Mouse (Mus musculus) heart, adult 8-10 months (tissue): ENCODE measurements around the gene Ppm1l. TPM values are rescaled to one million over a fixed set of nuclear protein-coding genes. Genes with fewer than 3 reads are reported as not detected.

Experiments
- DNase-seq: peaks from one replicate; pipeline ENCODE4 v3.0.0; 2022; ENCODE audit warnings: low spot score
- total RNA-seq, 4 experiments: library from RNA; stranded (reverse); gene quantifications; 2 replicates each; pipeline ENCODE4 v1.2.4; 2022

Ppm1l gene
- 10 to 100 TPM; 27.1 to 35.0 (median 31.1) TPM for total RNA-seq

GRCm38 (mm10) chr3:69316391-69317195 is at the start of gene Ppm1l:
TSS of gene Ppm1l (plus strand) at chr3:69316861.
- peak; percentile 91 for DNase-seq

DNA sequence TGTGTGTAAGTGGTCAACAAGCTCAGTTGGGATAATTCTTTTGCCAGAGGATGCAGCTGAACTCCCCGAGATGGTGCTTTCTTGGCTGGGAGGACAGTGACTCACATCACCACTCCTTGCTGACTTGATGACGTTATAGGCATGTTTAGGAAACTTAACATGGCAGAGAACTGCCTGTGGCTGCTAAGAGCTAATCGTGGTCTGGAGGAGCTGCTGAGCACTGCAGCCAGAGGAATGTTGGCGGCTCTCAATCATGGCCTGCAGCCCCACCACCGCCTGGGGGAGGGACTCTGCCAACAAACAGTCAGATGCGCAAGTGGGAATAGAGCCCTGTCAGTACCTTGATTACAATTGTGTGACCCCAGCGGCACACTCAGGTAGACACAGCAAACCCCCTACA is 44.8 kb upstream of the Ppm1l start:
- DNase-seq: peak; percentile 48

- no peak for DNase-seq
Observed at GRCm38 (mm10) chr3:69274018-69274663, 42.5 kb upstream of the Ppm1l start.

GRCm38 (mm10) chr3:69274664-69275312 is 41.9 kb upstream of the Ppm1l start:
- no peak for DNase-seq

- no peak for DNase-seq
Observed at GRCm38 (mm10) chr3:69278648-69279047, 38.0 kb upstream of the Ppm1l start.

- DNase-seq: no peak
Observed at GRCm38 (mm10) chr3:69282406-69282805, 34.3 kb upstream of the Ppm1l start.

DNA sequence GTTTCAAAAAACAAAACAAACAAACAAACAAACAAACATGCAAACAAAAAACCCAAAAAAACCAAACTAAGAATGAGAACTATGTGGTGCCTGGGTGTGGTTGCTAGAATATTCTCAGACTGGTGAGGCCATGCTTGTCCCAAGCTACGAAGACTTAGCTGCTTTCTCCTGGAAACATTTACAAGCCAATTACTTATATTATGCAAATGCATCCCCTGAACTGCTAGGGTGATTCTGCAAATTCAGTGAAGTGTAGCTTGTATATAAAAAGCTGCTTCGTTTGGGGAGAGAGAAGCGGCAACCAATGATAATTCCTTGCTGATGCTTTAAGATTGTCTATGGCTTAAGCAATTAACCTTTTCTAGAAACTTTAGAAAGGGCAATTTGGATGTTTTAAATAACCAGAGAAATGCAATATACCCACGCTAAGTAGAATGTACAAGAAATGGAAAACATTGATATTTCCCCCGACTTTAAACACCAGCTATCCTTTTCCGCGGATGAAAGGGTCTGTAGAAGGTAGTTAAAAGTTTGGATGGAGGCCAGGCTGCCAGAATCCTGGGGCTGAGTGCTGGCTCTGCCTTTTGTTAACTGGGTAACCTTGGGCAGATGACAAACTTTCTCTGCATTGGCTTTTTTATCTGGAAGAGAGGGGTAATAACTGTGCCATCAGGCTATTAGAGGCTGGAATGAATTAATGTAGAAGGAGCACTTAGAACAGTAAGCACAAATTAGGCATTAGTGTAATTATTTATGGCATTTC is 33.4 kb upstream of the Ppm1l start:
- DNase-seq: no peak

GRCm38 (mm10) chr3:69289833-69290232 is 26.8 kb upstream of the Ppm1l start:
- DNase-seq: no peak

DNA sequence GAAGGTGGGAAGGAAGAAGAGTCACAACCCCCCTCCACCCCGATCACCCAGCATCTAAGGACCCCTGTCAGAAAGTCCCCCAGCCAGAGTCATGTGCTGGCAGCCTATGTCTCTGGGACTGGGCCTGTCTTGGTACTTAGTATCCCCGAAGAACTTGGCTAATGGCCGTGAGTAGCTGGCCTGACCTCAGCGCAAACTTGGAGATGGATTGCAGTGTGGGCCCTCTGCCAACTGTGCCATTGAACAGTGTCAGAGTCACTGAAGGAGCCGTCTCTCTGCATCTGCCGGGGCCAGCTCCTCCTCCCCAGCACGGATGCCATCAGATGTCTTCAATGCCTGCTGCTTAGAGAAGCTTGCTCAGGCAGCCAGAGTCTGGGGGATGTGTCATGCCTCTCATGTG is 26.4 kb upstream of the Ppm1l start:
- peak; percentile 3 for DNase-seq

DNA sequence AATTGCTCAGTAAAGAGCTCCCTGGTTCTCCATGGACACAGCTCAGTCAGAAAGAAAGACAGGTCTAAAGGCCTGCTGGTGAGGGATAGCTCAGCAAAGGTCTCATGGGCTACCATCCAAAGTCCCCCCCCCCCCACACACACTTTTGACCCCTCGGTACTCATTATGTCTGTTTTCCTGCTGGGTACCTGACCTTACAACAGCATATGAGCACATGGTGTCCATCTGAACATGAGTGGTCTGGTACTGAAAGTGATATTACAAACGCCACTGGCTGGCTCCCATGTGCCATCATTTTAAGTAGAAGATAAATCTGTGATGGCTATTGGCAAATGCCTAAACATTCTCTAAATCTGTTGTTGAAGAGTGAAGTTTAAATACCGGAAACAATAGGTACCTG is 25.8 kb upstream of the Ppm1l start:
- DNase-seq: no peak

GRCm38 (mm10) chr3:69292628-69293027 is 24.0 kb upstream of the Ppm1l start:
- DNase-seq: no peak

GRCm38 (mm10) chr3:69296270-69296669 is 20.4 kb upstream of the Ppm1l start:
- DNase-seq: no peak

DNA sequence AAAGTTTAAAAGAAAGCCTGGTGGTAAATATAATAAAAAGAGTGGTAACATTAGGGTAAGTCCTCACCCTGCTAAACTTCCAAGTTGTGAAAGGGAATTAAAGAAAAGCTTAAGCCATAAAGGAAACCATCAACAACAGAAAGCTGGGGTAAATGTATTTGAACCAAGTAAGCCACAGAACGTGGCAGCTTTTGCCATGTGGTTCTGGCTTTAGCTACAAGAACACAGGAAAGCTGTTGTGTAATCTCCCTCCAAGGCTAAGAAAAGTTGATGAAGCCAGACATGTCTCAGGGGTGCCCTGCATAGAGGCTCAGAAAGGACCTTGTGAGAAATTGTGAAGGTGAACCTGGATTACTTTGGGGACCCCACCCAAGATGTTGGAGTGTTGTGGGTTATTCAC is 16.5 kb upstream of the Ppm1l start:
- no peak for DNase-seq

GRCm38 (mm10) chr3:69315810-69316390 is 761 bp upstream of the Ppm1l start:
- no peak for DNase-seq

DNA sequence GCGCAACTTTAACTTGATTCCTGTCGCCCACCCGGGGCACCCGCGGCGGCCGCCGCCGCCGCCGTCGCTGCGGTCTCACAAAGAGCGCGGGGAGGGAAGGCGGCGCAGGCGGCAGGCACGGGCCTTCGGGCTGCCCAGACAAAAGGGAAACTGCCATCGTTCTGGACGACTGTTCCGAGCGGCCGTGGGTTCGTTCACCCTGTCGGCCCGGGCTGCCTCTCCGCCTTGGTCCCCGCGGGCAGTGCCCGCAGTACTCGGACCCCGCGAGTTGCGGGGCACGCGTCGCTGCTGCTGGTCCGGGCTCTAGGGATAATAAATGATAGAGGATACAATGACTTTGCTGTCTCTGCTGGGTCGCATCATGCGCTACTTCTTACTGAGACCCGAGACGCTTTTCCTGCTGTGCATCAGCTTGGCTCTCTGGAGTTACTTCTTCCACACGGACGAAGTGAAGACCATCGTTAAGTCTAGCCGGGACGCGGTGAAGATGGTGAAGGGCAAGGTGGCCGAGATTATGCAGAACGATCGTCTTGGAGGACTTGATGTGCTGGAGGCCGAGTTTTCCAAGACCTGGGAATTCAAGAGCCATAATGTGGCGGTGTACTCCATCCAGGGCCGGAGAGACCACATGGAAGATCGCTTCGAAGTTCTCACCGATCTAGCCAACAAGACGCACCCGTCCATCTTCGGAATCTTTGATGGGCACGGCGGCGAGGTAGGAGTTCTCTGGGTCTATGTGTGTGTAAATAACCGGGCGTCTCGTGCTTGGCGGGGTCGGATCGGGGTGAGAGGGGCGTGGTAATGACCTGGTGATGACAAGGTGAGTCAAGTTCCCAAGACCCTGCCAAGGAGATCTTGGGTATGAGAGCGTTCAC is 827 bp downstream of the Ppm1l start:
- peak; percentile 7 for DNase-seq

DNA sequence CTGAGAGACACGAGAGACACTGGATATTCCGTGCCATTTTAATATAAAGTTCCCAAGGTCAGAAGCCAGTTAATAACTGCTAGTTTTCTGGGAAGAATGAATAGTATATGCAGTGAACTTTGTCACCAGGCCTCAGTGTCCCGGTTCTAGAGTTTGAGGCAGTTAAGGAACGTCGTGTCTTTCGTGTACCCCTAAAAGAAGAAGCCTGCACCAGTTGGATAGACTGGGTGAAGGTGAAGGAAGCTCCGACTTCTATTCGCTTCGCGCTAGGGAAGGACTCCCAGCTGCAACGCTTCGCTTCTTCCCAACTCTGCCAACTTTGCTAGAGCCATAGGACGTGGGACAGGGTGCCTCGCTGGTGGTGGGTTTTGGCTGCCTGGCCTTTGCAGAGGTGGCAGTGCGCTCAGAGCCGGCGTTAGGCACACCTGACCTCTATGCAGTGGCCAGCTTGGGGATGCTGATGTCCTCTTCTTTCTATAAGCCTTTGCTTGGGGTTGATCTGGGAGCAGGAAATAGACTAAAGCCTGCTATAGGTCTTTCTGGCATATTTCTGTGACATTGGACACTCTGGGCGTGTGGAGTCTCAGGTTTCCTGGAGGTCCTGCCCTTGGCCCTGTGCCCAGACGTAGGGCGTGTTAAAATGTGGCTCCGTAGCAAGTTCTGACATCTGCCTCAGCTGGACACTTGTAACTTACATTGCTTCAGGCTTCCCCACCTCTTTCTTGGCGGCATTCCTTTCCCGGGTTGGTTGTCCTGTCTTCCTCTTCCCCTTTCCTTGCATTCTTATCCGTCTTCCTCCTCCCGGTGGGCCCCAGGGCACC is 1.7 kb downstream of the Ppm1l start:
- DNase-seq: peak; percentile 9

DNA sequence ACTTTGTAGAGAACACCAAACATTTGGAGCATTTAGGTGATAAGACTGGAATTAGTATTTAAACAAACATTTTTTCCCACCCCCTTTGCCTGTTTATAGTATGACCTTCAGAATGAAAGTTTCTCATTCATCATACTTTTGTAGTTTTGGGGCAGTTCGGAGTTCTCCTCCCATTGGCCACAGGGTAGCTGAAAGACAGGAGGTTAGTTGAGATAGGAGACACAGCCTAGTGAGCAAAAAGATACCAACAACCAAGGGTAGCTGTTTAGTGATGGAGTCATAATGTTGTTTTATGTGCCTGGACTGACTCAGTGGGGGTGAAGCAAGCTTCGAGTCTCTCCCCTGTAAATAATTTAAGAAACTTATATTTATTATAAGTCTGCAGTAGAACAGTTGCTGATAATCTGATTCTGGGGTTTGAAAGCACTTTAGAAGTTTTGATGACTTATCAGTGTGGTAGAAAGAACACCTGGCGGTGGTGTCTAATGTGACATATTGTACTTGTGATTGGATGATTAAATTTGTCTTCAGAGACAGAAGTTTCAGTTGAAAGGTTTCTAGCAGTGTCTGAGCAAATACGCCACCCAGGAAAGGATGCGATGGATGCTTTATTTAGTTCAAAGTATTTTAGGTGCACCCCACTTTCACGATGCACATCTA is 2.5 kb downstream of the Ppm1l start:
- DNase-seq: no peak

DNA sequence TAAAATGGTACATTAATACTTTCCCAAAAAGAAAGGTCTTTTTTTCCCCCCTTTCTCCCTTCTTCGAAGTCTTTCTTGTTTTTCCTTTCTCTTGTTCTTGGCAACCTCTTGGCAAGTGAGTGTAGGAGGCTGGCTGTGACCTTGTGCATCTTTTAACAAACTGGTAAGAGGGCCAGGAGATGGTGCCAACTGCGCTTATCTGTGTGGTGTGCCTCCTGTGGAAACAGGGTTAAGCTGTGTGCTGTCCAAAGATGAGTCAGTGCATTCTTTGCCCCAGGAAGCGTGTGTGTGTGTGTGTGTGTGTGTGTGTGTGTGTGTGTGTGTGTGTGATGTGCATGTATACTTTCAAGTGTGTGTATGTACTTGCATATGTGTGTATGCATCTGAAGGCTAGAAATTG is 7.3 kb downstream of the Ppm1l start:
- peak; percentile 49 for DNase-seq

DNA sequence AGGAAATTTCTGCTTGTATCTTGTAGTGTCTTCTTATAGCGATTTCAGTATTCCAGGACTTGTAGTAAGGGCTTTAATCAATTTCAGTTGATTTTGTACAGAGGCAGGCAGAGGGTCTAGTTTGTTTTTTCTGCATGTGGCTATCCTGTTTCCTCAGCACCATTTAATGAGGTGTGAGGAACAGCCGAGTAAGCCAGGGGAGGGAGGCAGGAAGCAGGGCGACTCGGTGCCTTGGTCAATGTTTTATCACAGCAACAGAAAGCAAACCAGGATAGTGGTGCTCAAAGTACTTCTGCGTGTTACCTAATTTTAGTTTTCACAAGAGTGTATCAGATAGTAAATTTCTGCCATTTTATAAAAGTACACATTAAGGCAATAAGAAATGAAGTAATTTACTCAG is 13.2 kb downstream of the Ppm1l start:
- no peak for DNase-seq
